Mouse (Mus musculus): Measurements from ENCODE around the gene Limd1. TPM values are rescaled to one million over a fixed set of nuclear protein-coding genes. Genes with fewer than 3 reads are reported as not detected.

Gene Limd1
- polyA plus RNA-seq, 1 experiment from 2014 or later = 48.8 TPM

DNA sequence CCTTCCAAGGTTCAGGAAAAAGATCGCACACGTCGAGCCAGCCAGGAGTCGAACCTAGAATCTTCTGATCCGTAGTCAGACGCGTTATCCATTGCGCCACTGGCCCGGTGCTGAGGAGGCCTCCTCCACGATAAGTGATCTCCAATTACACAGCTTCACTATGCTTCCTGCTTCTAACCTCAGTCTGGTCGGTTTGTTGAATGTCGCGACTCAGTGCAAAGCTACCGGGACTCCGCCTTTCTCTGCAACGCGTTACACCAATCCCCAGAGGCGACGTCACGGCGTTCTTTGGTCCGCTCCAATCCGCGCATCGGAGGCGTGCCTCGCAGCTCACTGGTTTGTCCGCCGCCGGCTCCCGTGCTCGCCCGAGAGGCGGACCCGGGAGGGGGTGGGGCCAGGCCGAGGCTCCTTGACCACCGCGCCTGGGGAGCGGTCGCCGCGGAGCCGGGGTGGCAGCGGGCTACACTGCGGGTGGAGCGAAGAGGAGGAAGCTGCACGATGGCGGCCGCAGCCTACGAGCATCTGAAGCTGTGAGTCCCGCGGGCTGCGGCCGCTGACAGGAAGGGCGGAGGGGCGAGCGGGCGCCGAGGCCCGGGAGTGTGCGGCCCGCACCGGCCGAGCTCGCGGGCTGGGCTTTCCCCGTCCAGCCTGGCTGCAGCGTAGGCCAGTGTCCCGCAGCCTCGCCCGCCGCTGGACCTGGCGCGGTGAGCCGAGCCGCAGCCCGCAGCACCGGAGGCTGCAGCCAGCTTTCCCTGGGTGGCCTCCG is 51.1 kb downstream of the Limd1 start, which contains the start of gene Sacm1l:
Sacm1l (plus strand) TSS at position 368 of the 766 bp plus-strand sequence.
- ATAC-seq (ENCODE audit: insufficient read depth, low FRiP score) = peak; percentile 100
- Histone ChIP-seq H3K4me1 (ENCODE audit: control insufficient read depth, insufficient read depth, low read length) (peaks cover 17% of the 10 kb centered on the region), H3K4me2 (ENCODE audit: low read depth, low read length) (peak within 1 kb of the TSS; percentile 68), H3K4me3 (replicated peaks; ENCODE audit: low read length) (peak within 1 kb of the TSS; percentile 99), H3K27ac (ENCODE audit: low read length) (peak within 1 kb of the TSS; percentile 95), H3K27me3 (ENCODE audit: control insufficient read depth, insufficient read depth, low read length) (no peaks in the 10 kb centered on the region), H3K9ac (ENCODE audit: low read length) (peak within 1 kb of the TSS; percentile 98), H3K9me3 (replicated peaks; ENCODE audit: control insufficient read depth, low read length) (no peaks in the 10 kb centered on the region), H3K36me3 (ENCODE audit: control insufficient read depth, insufficient read depth, low read length) (no peaks in the 10 kb centered on the region)
- under 1% methylated on average over 79 of the region's 79 CpGs for WGBS

DNA sequence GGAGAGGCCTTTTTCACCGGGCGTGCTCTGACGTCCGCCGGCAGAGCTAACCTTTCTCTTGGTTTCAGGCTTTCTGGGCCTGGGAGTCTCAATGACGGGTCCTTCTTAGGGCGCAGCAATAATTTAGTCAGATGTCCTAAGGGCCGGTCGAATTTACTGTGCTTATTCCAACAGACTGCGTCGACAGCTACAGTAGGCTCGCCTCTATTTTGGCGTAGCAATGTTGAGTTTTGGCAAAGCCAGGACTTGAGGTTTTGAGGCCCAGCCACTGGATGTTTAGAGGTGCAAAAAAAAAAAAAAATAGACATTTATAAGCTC is 51.6 kb downstream of the Limd1 start:
- Histone ChIP-seq H3K4me3 (replicated peaks; ENCODE audit: low read length) (peak overlapping the region; percentile 99), H3K27ac (ENCODE audit: low read length) (peak overlapping the region; percentile 95), H3K27me3 (ENCODE audit: control insufficient read depth, insufficient read depth, low read length) (no peaks in the 10 kb centered on the region), H3K9ac (ENCODE audit: low read length) (peak overlapping the region; percentile 98), H3K4me2 (ENCODE audit: low read depth, low read length) (peak overlapping the region; percentile 68), H3K9me3 (replicated peaks; ENCODE audit: control insufficient read depth, low read length) (no peaks in the 10 kb centered on the region), H3K4me1 (ENCODE audit: control insufficient read depth, insufficient read depth, low read length) (peaks cover 17% of the 10 kb centered on the region), H3K36me3 (ENCODE audit: control insufficient read depth, insufficient read depth, low read length) (no peaks in the 10 kb centered on the region)
- ATAC-seq (ENCODE audit: insufficient read depth, low FRiP score) = no peak
- under 1% methylated on average over 13 of the region's 13 CpGs for WGBS

DNA sequence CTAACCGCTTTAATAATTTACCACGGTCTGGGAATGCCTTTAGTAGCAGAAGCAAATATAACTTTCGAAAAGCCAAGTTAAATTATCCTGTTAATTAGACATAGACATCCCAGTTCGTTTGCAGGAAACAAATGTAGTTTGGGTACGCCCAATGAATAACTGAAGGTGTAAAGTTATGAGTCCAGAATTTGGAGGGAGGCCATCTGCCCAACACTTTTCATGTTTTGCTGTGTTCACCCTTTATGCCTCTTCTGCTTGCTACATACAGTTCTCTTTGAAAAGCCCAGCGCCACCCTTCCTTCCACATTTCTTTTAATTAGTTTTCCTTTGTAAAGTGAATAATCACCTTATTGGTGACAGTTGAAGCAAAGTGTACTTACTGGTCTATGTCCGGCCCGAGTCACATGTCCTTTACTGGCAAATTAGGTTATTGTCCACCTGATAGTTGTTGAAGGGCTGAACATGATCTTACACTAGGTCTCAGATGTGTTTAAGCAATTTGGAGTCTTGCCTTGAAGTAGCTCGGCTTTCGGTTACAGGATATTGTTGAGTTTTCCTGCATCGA is 52.1 kb downstream of the Limd1 start:
- Histone ChIP-seq H3K27me3 (ENCODE audit: control insufficient read depth, insufficient read depth, low read length) (no peaks in the 10 kb centered on the region), H3K27ac (ENCODE audit: low read length) (peak overlapping the region; percentile 95; the same call in 1 of the 2 replicates), H3K4me1 (ENCODE audit: control insufficient read depth, insufficient read depth, low read length) (peaks cover 17% of the 10 kb centered on the region), H3K4me2 (ENCODE audit: low read depth, low read length) (peak overlapping the region; percentile 68), H3K9ac (ENCODE audit: low read length) (peak overlapping the region; percentile 98), H3K9me3 (replicated peaks; ENCODE audit: control insufficient read depth, low read length) (no peaks in the 10 kb centered on the region), H3K36me3 (ENCODE audit: control insufficient read depth, insufficient read depth, low read length) (no peaks in the 10 kb centered on the region), H3K4me3 (replicated peaks; ENCODE audit: low read length) (peak overlapping the region; percentile 99)
- 26% methylated on average over 11 of the region's 11 CpGs for WGBS
- no peak for ATAC-seq (ENCODE audit: insufficient read depth, low FRiP score)

DNA sequence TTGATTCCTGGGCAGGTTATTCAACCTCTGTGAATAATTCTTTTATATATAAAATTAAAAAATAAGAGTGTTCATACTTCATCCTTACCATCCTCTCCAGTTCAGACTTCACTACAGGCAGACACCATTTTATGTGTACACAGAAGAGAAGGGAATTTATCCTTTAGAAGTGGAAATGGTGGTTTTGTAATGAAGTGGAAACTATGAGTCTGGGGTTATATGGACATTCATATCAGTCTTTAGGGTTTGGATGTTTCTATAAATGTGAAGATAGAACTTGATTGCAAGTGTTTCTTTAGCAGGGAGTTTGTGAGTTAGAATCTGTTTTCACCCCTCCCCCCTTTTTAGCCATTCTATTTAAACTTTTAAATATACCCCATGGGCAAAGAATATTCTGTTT is 52.7 kb downstream of the Limd1 start:
- H3K9me3 ChIP-seq (replicated peaks; ENCODE audit: control insufficient read depth, low read length) = no peaks in the 10 kb centered on the region
- H3K27ac ChIP-seq (ENCODE audit: low read length) = no peak overlapping the region
- H3K36me3 ChIP-seq (ENCODE audit: control insufficient read depth, insufficient read depth, low read length) = no peaks in the 10 kb centered on the region
- H3K4me1 ChIP-seq (ENCODE audit: control insufficient read depth, insufficient read depth, low read length) = peaks cover 17% of the 10 kb centered on the region
- peak overlapping the region; percentile 68 for H3K4me2 ChIP-seq (ENCODE audit: low read depth, low read length)
- peak overlapping the region; percentile 99; the same call in 1 of the 2 replicates for H3K4me3 ChIP-seq (replicated peaks; ENCODE audit: low read length)
- no peaks in the 10 kb centered on the region for H3K27me3 ChIP-seq (ENCODE audit: control insufficient read depth, insufficient read depth, low read length)
- peak overlapping the region; percentile 98 for H3K9ac ChIP-seq (ENCODE audit: low read length)
- no peak for ATAC-seq (ENCODE audit: insufficient read depth, low FRiP score)

DNA sequence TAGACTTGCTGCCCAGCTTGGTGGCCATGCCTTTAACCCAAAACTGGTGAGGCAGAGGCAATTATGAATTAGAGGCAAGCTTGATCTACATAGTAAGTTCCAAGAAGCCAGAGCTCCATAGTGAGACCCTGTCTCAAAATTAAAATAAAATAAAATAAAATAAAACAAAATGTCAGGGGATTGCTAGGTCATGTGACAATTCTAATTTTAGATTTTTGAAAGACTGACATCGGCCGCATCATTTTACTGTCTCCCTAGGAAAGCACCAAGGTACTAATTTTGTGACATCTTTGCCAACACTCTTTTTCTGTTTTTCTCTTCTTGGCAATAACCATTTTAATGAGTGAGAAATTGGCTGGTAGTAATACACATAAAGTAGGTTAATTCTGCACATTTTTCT is 58.1 kb downstream of the Limd1 start:
- Histone ChIP-seq H3K4me3 (replicated peaks; ENCODE audit: low read length) (no peak overlapping the region), H3K4me2 (ENCODE audit: low read depth, low read length) (no peak overlapping the region), H3K9me3 (replicated peaks; ENCODE audit: control insufficient read depth, low read length) (no peaks in the 10 kb centered on the region), H3K4me1 (ENCODE audit: control insufficient read depth, insufficient read depth, low read length) (peaks cover 3% of the 10 kb centered on the region; the same call in 1 of the 2 replicates), H3K27me3 (ENCODE audit: control insufficient read depth, insufficient read depth, low read length) (no peaks in the 10 kb centered on the region), H3K27ac (ENCODE audit: low read length) (no peak overlapping the region), H3K9ac (ENCODE audit: low read length) (no peak overlapping the region), H3K36me3 (ENCODE audit: control insufficient read depth, insufficient read depth, low read length) (no peaks in the 10 kb centered on the region)
- ATAC-seq (ENCODE audit: insufficient read depth, low FRiP score) = no peak
- WGBS = 95% methylated on average over 2 of the region's 2 CpGs

DNA sequence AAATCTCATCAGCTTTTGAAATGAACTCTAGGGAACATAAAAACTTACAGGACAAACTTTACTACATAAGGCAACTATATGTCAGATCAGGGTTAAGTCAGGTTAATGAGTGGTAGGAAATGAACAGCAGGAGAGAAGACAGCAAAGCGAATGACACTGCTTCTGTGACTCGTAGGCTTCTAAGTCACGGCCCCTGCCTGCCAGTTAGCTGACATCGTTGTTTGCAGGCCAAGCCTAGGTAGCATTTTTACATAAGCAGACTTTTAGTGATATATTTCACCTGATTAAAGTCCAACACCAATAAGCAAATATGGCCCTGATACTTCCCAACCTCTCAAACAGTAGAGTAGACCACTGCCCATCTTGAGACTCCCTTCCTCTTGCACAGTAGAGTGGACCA is 59.7 kb downstream of the Limd1 start:
- Histone ChIP-seq H3K4me2 (ENCODE audit: low read depth, low read length) (no peak overlapping the region), H3K27ac (ENCODE audit: low read length) (no peak overlapping the region), H3K4me3 (replicated peaks; ENCODE audit: low read length) (no peak overlapping the region), H3K9me3 (replicated peaks; ENCODE audit: control insufficient read depth, low read length) (no peaks in the 10 kb centered on the region), H3K4me1 (ENCODE audit: control insufficient read depth, insufficient read depth, low read length) (no peaks in the 10 kb centered on the region), H3K9ac (ENCODE audit: low read length) (no peak overlapping the region), H3K27me3 (ENCODE audit: control insufficient read depth, insufficient read depth, low read length) (no peaks in the 10 kb centered on the region), H3K36me3 (ENCODE audit: control insufficient read depth, insufficient read depth, low read length) (no peaks in the 10 kb centered on the region)
- ATAC-seq (ENCODE audit: insufficient read depth, low FRiP score) = no peak
- 61% methylated on average over 4 of the region's 4 CpGs for WGBS

DNA sequence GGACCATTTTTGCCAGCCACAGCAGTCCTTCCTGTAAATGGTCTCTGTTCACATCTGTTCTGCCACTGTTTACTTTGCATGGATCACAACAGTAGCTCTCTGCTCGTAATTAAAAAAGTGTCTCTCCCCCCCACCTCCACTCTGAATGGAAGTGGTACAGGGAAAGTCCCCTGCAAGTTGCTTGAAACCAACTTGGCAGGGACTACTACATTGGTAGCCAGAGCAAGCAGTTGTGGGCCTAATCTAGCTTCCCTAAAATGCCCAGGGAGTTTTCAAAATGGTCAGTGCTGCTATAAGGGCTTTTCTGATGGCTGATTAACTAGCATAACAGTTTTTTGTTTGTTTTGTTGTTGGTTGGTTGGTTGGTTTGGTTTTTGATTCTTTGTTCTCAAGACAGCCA is 60.6 kb downstream of the Limd1 start:
- no peak overlapping the region for H3K4me3 ChIP-seq (replicated peaks; ENCODE audit: low read length)
- no peaks in the 10 kb centered on the region for H3K27me3 ChIP-seq (ENCODE audit: control insufficient read depth, insufficient read depth, low read length)
- 33% methylated on average over 1 of the region's 1 CpGs for WGBS
- ATAC-seq (ENCODE audit: insufficient read depth, low FRiP score) = no peak
- no peaks in the 10 kb centered on the region for H3K4me1 ChIP-seq (ENCODE audit: control insufficient read depth, insufficient read depth, low read length)
- H3K9ac ChIP-seq (ENCODE audit: low read length) = no peak overlapping the region
- H3K27ac ChIP-seq (ENCODE audit: low read length) = no peak overlapping the region
- no peaks in the 10 kb centered on the region for H3K9me3 ChIP-seq (replicated peaks; ENCODE audit: control insufficient read depth, low read length)
- H3K4me2 ChIP-seq (ENCODE audit: low read depth, low read length) = no peak overlapping the region
- H3K36me3 ChIP-seq (ENCODE audit: control insufficient read depth, insufficient read depth, low read length) = no peaks in the 10 kb centered on the region

DNA sequence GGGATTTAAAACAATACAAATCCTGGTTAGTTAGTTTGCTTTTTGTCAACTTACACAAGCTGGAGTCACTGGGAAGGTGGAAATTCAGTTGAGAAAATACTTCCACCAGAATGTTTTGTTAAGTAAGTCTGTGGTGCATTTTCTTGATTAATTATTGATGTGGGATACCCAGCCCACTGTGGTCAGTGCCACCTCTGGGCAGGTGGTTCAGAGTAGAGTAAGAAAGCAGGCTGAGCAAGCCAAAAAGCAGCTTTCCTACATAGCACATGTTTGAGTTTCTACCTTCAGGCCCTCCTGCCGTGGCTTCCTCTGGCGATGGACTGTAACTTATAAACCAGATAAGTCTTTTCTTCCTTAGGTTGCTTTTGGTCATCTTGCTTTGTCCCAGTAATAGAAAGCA is 61.3 kb downstream of the Limd1 start:
- H3K4me2 ChIP-seq (ENCODE audit: low read depth, low read length) = no peak overlapping the region
- no peak overlapping the region for H3K27ac ChIP-seq (ENCODE audit: low read length)
- no peak overlapping the region for H3K4me3 ChIP-seq (replicated peaks; ENCODE audit: low read length)
- no peaks in the 10 kb centered on the region for H3K36me3 ChIP-seq (ENCODE audit: control insufficient read depth, insufficient read depth, low read length)
- no peak for ATAC-seq (ENCODE audit: insufficient read depth, low FRiP score)
- no peaks in the 10 kb centered on the region for H3K27me3 ChIP-seq (ENCODE audit: control insufficient read depth, insufficient read depth, low read length)
- H3K9me3 ChIP-seq (replicated peaks; ENCODE audit: control insufficient read depth, low read length) = no peaks in the 10 kb centered on the region
- no peak overlapping the region for H3K9ac ChIP-seq (ENCODE audit: low read length)
- 68% methylated on average over 2 of the region's 2 CpGs for WGBS
- no peaks in the 10 kb centered on the region for H3K4me1 ChIP-seq (ENCODE audit: control insufficient read depth, insufficient read depth, low read length)

DNA sequence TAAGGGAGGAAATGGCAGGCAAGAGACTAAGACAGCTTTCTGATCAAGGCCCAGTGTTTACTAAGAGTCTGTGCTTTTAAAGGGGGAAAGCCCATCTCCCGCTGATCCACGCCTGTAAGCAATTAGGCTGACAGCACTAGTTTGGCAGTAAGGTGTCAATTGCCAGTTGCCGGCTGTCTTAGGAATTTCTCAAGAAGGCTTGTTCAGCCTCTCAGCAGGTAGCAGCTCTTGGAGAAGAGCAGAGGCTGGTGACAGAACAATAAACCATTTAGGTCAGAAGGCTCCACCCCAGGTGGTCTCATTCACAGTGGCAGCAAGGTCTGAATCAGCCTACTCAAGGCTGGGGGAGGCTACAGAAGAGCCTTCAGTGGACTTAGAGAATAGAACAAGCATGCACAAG is 76.1 kb downstream of the Limd1 start:
- H3K36me3 ChIP-seq (ENCODE audit: control insufficient read depth, insufficient read depth, low read length) = peaks cover 15% of the 10 kb centered on the region; the same call in 1 of the 2 replicates
- 54% methylated on average over 3 of the region's 3 CpGs for WGBS

More for the DNA sequence above, 76.1 kb downstream of the Limd1 start:
- H3K9me3 ChIP-seq (replicated peaks; ENCODE audit: control insufficient read depth, low read length) = no peaks in the 10 kb centered on the region
- H3K9ac ChIP-seq (ENCODE audit: low read length) = no peak overlapping the region
- H3K27ac ChIP-seq (ENCODE audit: low read length) = no peak overlapping the region
- no peaks in the 10 kb centered on the region for H3K27me3 ChIP-seq (ENCODE audit: control insufficient read depth, insufficient read depth, low read length)
- no peak overlapping the region for H3K4me3 ChIP-seq (replicated peaks; ENCODE audit: low read length)
- ATAC-seq (ENCODE audit: insufficient read depth, low FRiP score) = no peak
- no peak overlapping the region for H3K4me2 ChIP-seq (ENCODE audit: low read depth, low read length)
- H3K4me1 ChIP-seq (ENCODE audit: control insufficient read depth, insufficient read depth, low read length) = no peaks in the 10 kb centered on the region
